22 mouse cellular contexts compared by ENCODE assay signal in the genomic region with DNA sequence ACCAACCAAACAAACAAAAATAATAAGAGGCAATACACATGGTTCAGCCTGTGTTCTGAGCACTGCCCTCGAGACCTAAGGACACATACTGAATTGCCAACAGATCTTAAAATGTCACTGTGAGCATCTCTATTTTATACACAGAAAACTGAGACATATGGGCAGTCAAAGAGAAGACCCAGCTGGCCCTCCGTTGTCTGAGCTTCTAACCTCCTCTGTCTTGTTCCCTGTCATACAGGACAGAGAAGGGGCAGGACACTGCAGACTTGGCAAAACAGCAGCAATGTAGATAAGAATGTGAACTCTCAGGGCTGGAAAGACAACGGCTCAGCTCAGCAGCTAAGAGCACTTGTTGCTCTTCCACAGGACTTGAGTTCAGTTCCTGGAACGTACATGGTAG. TPM values are rescaled to one million over a fixed set of nuclear protein-coding genes. Genes with fewer than 3 reads are reported as not detected.
A peak's percentile ranks its signal among the peaks of the same experiment; 100 is the strongest.
DNase-seq lines count a peak whose midpoint lies in the region; ATAC-seq and TF ChIP-seq lines count a peak whose summit lies in the region.
"Had no signal": no experiment of that assay in that cellular context is flagged by ENCODE, and none has a peak within 500 bp of the region (broad histone marks: within the 10 kb centered on the region; RNA-seq: fewer than 3 reads in every experiment).

No protein-coding gene starts in this region.

- H3K36me3 ChIP-seq in lung, embryonic 14.5 days (ENCODE audit: insufficient read depth): no peaks in the 10 kb centered on the region
- H3K36me3 ChIP-seq in lung, embryonic 16.5 days (ENCODE audit: control insufficient read depth, insufficient read depth, low read length): no peaks in the 10 kb centered on the region
- H3K36me3 ChIP-seq: embryonic facial prominence, embryonic 10.5 days; embryonic facial prominence, embryonic 12.5 days; forebrain, embryonic 15.5 days; G1E had no signal

- peaks cover 16% of the 10 kb centered on the region for H3K27me3 ChIP-seq in lung, embryonic 14.5 days (ENCODE audit: insufficient read depth, low read length)
- peaks cover 5% of the 10 kb centered on the region; the same call in 1 of the 2 replicates for H3K27me3 ChIP-seq in lung, embryonic 16.5 days (ENCODE audit: control insufficient read depth, insufficient read depth, low read depth, low read length)
- H3K27me3 ChIP-seq: forebrain, embryonic 15.5 days had no signal

- peaks cover under 1% of the 10 kb centered on the region; the same call in 1 of the 2 replicates for H3K4me1 ChIP-seq in lung, embryonic 14.5 days (ENCODE audit: insufficient read depth)
- H3K4me1 ChIP-seq in lung, adult 2 months (ENCODE audit: control insufficient read depth, insufficient read depth, low read length): no peaks in the 10 kb centered on the region
- H3K4me1 ChIP-seq in lung, embryonic 16.5 days (replicated peaks; ENCODE audit: control insufficient read depth, insufficient read depth, low read length): peaks cover 16% of the 10 kb centered on the region

- no peak overlapping the region for H3K9ac ChIP-seq in lung, embryonic 14.5 days
- no peak overlapping the region for H3K9ac ChIP-seq in lung, embryonic 16.5 days (ENCODE audit: low read length)
- H3K9ac ChIP-seq: embryonic facial prominence, embryonic 12.5 days; forebrain, embryonic 13.5 days; forebrain, embryonic 15.5 days had no signal

- H3K4me2 ChIP-seq in lung, embryonic 14.5 days: no peak overlapping the region
- H3K4me2 ChIP-seq in lung, embryonic 16.5 days (ENCODE audit: low read depth, low read length): no peak overlapping the region
- H3K4me2 ChIP-seq: embryonic facial prominence, embryonic 12.5 days; forebrain, embryonic 13.5 days; forebrain, embryonic 15.5 days had no signal

- no peak overlapping the region for H3K27ac ChIP-seq in lung, embryonic 14.5 days (ENCODE audit: low read depth)
- no peak overlapping the region for H3K27ac ChIP-seq in lung, embryonic 16.5 days (ENCODE audit: low read length)
- H3K27ac ChIP-seq: embryonic facial prominence, embryonic 10.5 days; embryonic facial prominence, embryonic 12.5 days; forebrain, embryonic 15.5 days had no signal

- TF ChIP-seq CTCF in lung, embryonic 14.5 days (IDR thresholded peaks at IDR 0.05; ENCODE audit: low read depth): no peak
- no peak for TF ChIP-seq CTCF in lung, adult 2 months (IDR thresholded peaks at IDR 0.05; ENCODE audit: insufficient read depth, low read length)

- peak; percentile 85 for ATAC-seq in lung, embryonic 14.5 days (ENCODE audit: insufficient read depth)
- peak; percentile 80 for ATAC-seq in lung, embryonic 16.5 days (ENCODE audit: low read depth)
- ATAC-seq: CD4-positive, CD25-positive, alpha-beta regulatory T cell, adult 4 months; forebrain, embryonic 13.5 days; forebrain, embryonic 15.5 days had no signal

- TF ChIP-seq POLR2A in lung, adult 2 months (IDR thresholded peaks at IDR 0.05; ENCODE audit: borderline replicate concordance, extremely low read depth, low read depth, low read length): no peak

- no peak overlapping the region for H3K4me3 ChIP-seq in lung, embryonic 14.5 days (ENCODE audit: low read depth, low read length)
- H3K4me3 ChIP-seq in lung, adult 2 months (replicated peaks; ENCODE audit: extremely low read depth, low read depth, low read length): no peak overlapping the region
- no peak overlapping the region for H3K4me3 ChIP-seq in lung, embryonic 16.5 days (ENCODE audit: low read length)
- H3K4me3 ChIP-seq: embryonic facial prominence, embryonic 10.5 days; embryonic facial prominence, embryonic 12.5 days; forebrain, embryonic 13.5 days; forebrain, embryonic 15.5 days had no signal

- DNase-seq in lung, embryonic 14.5 days: peak; percentile 90
- no peak for DNase-seq in lung, adult 2 months
- no peak for DNase-seq in lung, postnatal 25 days (ENCODE audit: low spot score)
- DNase-seq in lung, postnatal 10 days: peak; percentile 18
- DNase-seq in lung, postnatal 36 days: peak; percentile 26
- DNase-seq in gastrocnemius, postnatal 25 days: no peak
- no peak for DNase-seq in layer of hippocampus, adult 9-11 months
- DNase-seq: adrenal gland, adult 2 months; adrenal gland, postnatal 10 days; adrenal gland, postnatal 25 days; B cell, adult 2 months; cerebellum, adult 11-12 months; cerebellum, adult 2 months; cerebellum, adult 9-10 months; cerebellum, postnatal 25 days had no signal

- H3K9me3 ChIP-seq in lung, embryonic 14.5 days (ENCODE audit: low read depth, low read length): no peaks in the 10 kb centered on the region
- no peaks in the 10 kb centered on the region for H3K9me3 ChIP-seq in lung, embryonic 16.5 days (ENCODE audit: control insufficient read depth, low read length)
- H3K9me3 ChIP-seq: embryonic facial prominence, embryonic 10.5 days; embryonic facial prominence, embryonic 12.5 days; forebrain, embryonic 13.5 days; forebrain, embryonic 15.5 days; G1E had no signal

- WGBS in lung, embryonic 14.5 days: 21% methylated on average over 4 of the region's 4 CpGs
- 32% methylated on average over 4 of the region's 4 CpGs for WGBS in lung, adult 2 months
- 21% methylated on average over 4 of the region's 4 CpGs for WGBS in lung, embryonic 16.5 days

RNA-seq across cellular contexts. Expression of gene Pipox, which starts 14.6 kb away (rescaled TPM):
- polyA plus RNA-seq in lung, embryonic 14.5 days (2014; fragmentation: Nextera tagmentation; extraction: Ambion mirVana): 0.88 and 1.6 TPM in 2 replicates
- 0.60 and 1.3 TPM in 2 replicates for polyA plus RNA-seq in lung, adult 2 months (2012; rRNA removed)
- polyA plus RNA-seq in lung, embryonic 16.5 days (2015; fragmentation: Nextera tagmentation; extraction: Ambion mirVana): 1.1 and 1.7 TPM in 2 replicates
- under 1 TPM in 1 of 2 experiments, not detected in 1; 0.16 TPM for total RNA-seq in gastrocnemius, postnatal 25 days (2021)
- total RNA-seq: G1E had no signal
- polyA plus RNA-seq: G1E had no signal

RNA-seq across cellular contexts. Expression of gene Sez6, which starts 22.1 kb away (rescaled TPM):
- polyA plus RNA-seq in lung, embryonic 14.5 days (2014; fragmentation: Nextera tagmentation; extraction: Ambion mirVana): 0.05 and 0.22 TPM in 2 replicates
- polyA plus RNA-seq in lung, adult 2 months (2012; rRNA removed): 0.12 and 0.19 TPM in 2 replicates
- polyA plus RNA-seq in lung, embryonic 16.5 days (2015; fragmentation: Nextera tagmentation; extraction: Ambion mirVana): 0.34 and 0.69 TPM in 2 replicates
- under 1 TPM in 1 of 2 experiments, not detected in 1; 0.16 TPM for total RNA-seq in gastrocnemius, postnatal 25 days (2021)
- polyA plus RNA-seq: CD4-positive, CD25-positive, alpha-beta regulatory T cell, adult 4 months had no signal

Comparison
In these comparisons a context has a peak if more than half of its experiments do, and no peak if none do; other contexts are left out.
1. DNase-seq: peak in lung, embryonic 14.5 days (single experiment), lung, postnatal 10 days (single experiment) and lung, postnatal 36 days (single experiment); none in lung, adult 2 months (single experiment), lung, postnatal 25 days (single experiment), gastrocnemius, postnatal 25 days (single experiment) and layer of hippocampus, adult 9-11 months (single experiment).